Mouse (Mus musculus): ENCODE data around the gene Cyb561. TPM values are rescaled to one million over a fixed set of nuclear protein-coding genes. Genes with fewer than 3 reads are reported as not detected.

Gene Cyb561
- polyA plus RNA-seq, 3 experiments from 2014 or later: 0.34 to 1.8 (median 1.3) TPM

DNA sequence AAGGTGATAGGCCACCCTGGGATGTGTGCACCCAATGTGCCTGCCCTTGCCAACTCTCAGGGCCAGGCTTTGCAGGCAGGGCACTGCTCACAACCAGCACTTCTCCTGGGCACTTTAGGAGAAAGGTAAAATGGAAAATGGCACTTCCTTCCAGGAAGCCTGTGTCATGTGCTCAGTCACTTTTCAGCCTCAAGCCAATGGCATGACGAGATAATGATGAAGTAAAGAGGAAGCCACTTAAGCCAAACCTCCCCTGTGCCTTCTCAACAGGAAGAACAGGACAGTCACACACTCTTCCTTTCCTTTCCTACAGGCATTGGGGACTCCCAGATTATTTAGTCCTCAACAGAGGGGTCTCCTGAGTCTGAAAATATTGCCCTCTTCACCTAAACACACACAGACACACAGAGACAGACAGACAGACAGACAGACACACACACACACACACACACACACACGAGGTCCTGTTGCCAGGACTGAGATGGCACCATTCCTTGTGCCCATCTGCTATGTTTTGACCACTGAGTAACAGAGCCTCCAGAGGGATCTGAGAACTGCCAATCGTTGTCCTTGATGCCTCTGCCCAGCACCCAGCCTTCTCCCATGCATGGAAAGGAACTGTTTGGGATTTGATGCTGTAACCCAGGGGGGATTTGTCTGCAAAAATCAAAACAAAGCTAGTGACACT lies 32.9 kb downstream of the Cyb561 start:
- ATAC-seq: no peak

DNA sequence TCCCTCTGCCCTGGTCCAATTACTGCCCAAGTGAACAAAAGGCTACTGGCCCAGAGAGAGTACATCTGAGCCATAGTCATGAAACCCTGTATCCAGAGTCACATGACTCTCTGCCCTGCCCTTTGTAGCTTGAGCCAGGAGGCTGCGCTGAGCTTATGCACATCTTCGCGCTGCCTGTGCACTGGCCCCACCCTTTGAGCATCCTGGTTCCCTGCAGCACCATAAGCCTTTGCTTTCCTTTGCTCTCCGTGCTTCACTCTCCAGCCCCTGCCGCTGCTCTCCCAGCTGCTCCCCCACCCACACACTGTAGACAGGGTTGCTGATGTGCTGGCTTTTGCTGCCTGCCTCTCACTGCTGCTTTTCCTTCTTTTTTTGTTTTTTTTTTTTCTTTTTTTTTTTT lies 39.6 kb downstream of the Cyb561 start:
- ATAC-seq: no peak

DNA sequence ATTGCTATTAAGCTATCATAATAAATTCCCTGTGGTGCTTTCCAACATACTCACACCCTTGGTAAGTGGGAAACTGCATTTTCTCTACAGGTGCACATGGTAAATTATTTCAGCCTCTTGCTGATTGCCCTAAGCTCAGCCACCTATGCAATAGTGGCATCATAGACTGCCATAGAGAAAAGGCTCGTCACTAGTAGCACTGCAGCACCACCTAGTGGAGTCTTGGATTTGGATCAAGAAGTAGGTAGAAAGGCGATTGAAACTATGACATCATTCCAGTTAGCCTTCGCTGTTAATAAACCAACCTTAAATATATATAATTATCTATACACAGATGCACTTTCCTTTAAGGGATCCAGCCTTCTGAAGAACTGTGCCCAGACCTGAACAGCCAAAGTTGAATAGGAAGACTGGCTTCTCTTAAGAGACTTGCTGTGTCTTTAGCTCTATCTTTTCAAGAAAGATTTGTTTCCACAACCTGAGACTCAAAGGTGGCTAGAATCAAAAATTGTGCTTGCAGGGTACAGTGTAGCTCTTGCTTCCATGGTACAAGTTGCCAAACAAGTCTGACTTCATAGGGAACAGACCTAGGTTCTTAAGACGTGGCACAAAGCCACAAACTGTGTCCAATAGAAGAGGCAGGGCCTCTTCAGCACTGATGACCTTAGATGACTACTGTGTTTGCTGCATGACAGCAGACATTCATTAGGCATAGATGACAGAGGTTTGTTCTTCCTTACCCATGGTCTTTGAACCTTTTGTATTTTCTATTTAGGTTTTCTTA lies 41.4 kb downstream of the Cyb561 start:
- no peak for ATAC-seq

DNA sequence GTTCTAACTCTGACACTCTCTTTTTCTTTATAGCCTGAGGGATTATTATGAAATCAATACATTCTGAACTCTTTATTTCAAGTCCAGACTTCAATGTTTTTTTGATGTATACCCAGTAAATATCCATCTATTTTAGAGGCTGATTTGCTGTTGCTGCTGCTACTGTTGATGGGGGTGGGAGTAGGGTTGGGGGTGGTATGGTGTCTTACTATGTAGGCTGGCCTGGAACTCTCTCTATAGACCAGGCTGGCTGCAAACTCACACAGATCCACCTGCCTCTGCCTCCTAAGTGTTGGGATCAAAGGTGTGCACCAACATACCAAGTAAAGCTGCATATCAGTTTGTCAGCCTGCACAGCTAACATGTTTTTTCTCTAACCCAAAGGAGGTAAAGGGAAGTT lies 42.0 kb downstream of the Cyb561 start:
- no peak for ATAC-seq

DNA sequence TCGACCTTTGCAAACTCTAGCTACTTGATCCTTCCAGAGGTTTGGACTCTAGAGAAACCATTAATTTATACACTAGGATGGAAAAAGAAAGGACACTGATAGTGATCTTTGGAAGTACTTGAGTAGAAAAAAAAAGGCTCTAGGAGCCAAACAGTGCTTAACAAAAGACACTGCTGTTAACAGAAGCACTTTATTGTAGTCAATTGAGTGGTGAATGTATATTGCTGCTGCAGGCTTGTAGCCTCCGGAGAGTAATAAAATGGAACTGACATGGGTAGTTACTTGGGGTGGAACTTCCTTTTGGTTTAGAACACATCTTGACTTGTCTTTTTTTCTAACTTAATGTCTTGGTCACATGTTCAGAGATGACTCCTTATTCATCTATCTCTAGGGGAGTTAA lies 43.5 kb downstream of the Cyb561 start:
- ATAC-seq: no peak

DNA sequence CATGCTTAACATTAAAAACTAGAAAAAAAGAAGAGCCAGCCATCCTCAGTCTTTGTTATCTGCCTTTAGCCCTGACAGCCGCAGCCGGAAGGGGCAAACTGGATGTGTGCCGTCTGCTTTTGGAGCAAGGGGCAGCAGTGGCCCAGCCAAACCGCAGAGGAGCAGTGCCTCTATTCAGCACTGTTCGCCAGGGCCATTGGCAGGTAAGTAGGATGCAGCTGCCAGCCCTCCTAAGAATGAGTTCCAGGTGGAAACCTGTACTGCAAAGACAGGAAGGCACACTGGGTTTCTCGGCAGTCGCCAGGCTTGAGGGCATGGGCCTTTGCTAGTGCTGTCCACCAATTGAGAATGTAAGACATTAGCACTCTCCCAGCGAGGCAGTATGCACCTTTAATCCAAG lies 44.2 kb downstream of the Cyb561 start:
- no peak for ATAC-seq

DNA sequence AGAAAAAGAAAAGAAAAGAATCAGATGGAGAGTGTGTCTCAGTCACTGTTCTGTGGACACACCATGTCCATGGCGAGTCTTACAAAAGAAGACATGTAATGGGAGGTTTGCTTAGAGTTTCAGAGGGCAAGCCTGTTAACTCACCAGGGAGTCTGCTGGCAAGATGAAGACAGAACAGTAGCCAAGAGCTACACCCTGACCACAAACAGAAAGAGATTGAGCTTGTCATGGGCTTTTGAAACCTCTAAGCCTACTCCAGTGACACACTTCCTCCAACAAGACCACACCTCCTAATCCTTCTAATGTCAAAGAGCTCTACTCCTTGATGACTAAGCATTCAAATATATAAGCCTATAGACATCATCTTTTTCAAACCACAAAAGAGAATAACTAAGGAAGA lies 45.8 kb downstream of the Cyb561 start:
- no peak for ATAC-seq

DNA sequence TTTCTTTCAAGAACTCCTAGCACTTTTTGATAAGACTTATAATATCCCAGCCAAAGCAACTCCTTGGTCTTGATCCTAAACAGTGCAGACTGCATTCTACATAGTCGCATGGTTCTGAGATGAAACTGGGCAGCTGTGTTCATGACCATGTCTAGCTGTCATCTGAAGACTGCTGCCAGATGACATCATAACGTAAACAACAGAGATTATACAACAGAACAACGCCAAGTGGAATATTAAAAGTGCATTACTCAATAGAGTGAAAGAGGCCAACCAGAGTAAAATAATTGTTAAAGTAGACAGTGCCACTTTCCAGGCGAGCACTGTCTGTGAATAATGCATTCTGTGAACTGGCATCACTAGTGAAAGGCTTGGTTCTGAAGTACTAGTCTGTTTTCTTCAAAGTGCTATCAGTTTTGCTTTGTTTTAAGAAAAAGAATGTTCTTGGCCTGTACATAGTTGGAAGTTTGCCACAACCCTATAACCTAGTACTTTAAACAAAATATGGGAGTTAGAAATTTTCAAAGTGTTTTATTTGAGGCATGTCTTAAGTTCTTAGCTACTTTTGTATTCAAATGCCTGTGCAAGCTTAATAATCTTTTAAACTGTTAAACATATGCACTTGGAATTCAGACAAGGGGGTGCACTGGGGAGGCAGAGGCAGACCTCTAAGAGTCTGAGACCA lies 47.5 kb downstream of the Cyb561 start:
- no peak for ATAC-seq

DNA sequence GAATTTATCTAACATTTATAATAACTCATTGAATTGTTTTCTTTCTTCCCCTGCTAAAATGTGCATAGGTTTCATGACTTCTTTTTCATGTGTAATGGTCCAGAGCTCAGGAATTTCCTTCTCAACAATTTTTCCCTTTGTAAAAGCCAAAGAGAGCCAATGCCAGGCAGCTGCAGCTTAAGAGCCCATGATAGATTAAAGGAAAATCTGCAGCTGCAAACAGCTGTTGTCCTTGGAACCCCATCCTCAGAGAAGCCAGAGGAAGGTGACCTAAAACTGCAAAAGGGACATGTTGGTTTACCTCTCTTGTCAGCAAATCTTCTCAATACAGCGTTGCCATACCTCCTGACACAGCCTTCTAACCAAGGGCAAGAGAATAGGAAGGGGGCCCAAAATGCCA lies 50.2 kb downstream of the Cyb561 start:
- no peak for ATAC-seq

DNA sequence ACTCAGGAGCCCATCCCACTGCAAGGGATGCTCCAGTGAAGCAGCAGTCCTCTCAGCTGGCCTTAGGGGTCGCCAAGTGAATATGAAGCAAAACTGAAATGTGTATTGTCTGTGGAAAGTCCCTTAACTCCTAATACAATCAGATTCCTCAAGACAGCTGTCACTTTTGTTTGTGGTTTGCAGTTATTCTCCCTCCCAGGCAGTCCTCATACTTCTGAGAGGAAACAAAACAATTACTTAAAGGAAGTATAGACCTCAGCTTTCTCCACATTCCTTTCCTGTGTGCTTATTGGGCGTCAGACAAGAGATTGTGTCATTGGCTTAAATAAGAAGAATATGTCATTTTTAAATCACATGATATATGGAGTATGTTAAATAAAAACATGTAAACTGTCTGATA lies 51.6 kb downstream of the Cyb561 start:
- no peak for ATAC-seq

DNA sequence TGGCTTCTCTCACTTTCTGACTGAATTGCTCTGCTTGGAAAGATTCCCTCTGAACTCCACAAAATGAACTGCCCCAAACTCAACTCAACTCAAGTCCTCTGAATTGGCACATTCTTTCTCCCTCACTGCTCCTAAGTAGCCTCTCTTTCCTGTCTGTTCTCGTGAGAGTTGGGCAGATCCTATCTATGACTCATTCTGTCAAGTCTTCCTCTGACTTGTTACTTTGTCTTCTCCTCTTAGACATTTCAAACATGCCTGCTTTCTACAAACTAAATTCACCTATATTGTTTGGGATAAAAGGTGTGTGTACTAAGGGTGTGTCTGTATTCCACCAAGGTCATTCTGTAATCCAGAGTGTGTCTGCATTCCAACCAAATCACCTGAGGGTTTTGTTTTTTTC lies 54.0 kb downstream of the Cyb561 start:
- ATAC-seq: no peak

DNA sequence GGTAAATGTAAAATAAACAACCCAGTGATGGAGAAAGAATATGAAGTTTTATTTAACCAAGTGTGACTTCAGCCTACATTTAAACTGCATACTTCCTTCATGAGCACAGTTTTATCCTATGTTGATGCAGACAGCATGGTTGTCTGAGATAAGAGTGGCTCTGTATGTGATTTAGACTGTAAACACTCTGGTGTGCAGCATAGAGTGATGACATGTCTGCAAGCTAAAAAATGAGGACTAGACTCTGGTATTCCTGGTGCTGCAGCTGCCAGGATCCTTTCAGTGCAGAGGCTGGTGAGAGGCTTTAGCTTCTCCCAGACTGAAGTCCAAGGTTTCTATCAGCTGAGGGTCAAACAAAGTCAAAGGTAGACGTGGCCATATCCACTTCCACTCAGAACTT lies 65.9 kb downstream of the Cyb561 start:
- ATAC-seq: no peak

DNA sequence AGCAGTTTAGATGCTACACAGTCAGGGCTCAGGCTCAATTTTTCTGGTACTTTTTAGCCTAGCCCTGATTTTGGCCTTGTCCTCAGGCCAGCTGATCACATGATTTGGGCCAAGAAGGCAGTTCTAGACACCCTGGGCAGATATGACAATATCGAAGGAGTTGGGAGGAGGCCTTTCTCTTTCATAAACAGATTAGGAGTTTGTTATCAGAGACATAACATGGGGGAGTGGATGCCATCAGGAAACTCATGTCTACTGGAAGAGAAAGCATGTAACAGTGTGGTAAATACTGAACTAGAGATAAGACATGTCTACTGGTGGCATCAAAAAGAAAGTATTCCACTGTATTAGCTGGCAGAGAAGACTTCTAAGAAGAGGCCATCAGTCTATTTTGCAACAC lies 67.6 kb downstream of the Cyb561 start:
- ATAC-seq: no peak

Other genes starting within 250 kb of the Cyb561 start
- gene Ace, start 14.6 kb upstream of the Cyb561 start, polyA plus RNA-seq (2017; shearing (Covaris generic)): not detected
- gene Ace3, start 41.3 kb upstream of the Cyb561 start, polyA plus RNA-seq (2017; shearing (Covaris generic)): not detected
- under 1 TPM in 1 of 3 experiments, not detected in 2; 0.16 TPM for gene Kcnh6, start 54.8 kb upstream of the Cyb561 start, polyA plus RNA-seq (2017; shearing (Covaris generic))
- 10 to 100 TPM; 18.5 to 25.5 (median 22.3) TPM for gene Dcaf7, start 83.5 kb upstream of the Cyb561 start, polyA plus RNA-seq (2017; shearing (Covaris generic))
- 10 to 100 TPM in 2 of 3 experiments, 1 to 10 TPM in 1; 7.7 to 14.5 (median 13.3) TPM for gene Taco1, start 112.7 kb upstream of the Cyb561 start, polyA plus RNA-seq (2017; shearing (Covaris generic))
- 10 to 100 TPM; 11.5 to 33.4 (median 33.3) TPM for gene Map3k3, start 131.3 kb upstream of the Cyb561 start, polyA plus RNA-seq (2017; shearing (Covaris generic))
- gene Gm10840, start 207.5 kb upstream of the Cyb561 start, polyA plus RNA-seq (2017; shearing (Covaris generic)): not detected
- 100 to 1,000 TPM; 535 to 666 (median 652) TPM for gene Limd2, start 207.5 kb upstream of the Cyb561 start, polyA plus RNA-seq (2017; shearing (Covaris generic))
- 10 to 100 TPM; 28.1 to 45.4 (median 37.4) TPM for gene Strada, start 248.8 kb upstream of the Cyb561 start, polyA plus RNA-seq (2017; shearing (Covaris generic))

All from inflammation-experienced regulatory T-cells, adult 6 months (primary cell).